In genomic region chr10:70121406-70121695, GRCm38 (mm10) we compare ENCODE assay signal across 9 mouse cellular contexts. TPM values are rescaled to one million over a fixed set of nuclear protein-coding genes. Genes with fewer than 3 reads are reported as not detected.
DNase-seq lines count a peak whose midpoint lies in the region; ATAC-seq and TF ChIP-seq lines count a peak whose summit lies in the region.
"Had no signal": no experiment of that assay in that cellular context is flagged by ENCODE, and none has a peak within 500 bp of the region (broad histone marks: within the 10 kb centered on the region; RNA-seq: fewer than 3 reads in every experiment).

No protein-coding gene starts in this region.

- H3K36me3 ChIP-seq in midbrain, embryonic 10.5 days = no peaks in the 10 kb centered on the region; the same call in 1 of the 2 replicates
- no peaks in the 10 kb centered on the region for H3K36me3 ChIP-seq in midbrain, postnatal 0 days (ENCODE audit: insufficient read depth, low read length)
- H3K36me3 ChIP-seq in small intestine, adult 2 months (ENCODE audit: control insufficient read depth, insufficient read depth, low read length) = no peaks in the 10 kb centered on the region
- H3K36me3 ChIP-seq: embryonic facial prominence, embryonic 15.5 days had no signal

- ATAC-seq in midbrain, postnatal 0 days (ENCODE audit: low FRiP score) = no peak

- peaks cover 27% of the 10 kb centered on the region for H3K4me1 ChIP-seq in cerebellum, adult 2 months (ENCODE audit: control insufficient read depth, insufficient read depth, low read length)
- peaks cover 57% of the 10 kb centered on the region for H3K4me1 ChIP-seq in midbrain, embryonic 10.5 days
- H3K4me1 ChIP-seq in midbrain, postnatal 0 days (ENCODE audit: insufficient read depth, low read length) = peaks cover 7% of the 10 kb centered on the region; the same call in 1 of the 2 replicates
- peaks cover 38% of the 10 kb centered on the region for H3K4me1 ChIP-seq in small intestine, adult 2 months (ENCODE audit: control insufficient read depth, insufficient read depth, insufficient read length, low read length)

- H3K4me3 ChIP-seq in cerebellum, adult 2 months (replicated peaks; ENCODE audit: insufficient read depth, low read depth, low read length) = peak overlapping the region; percentile 0
- H3K4me3 ChIP-seq in midbrain, embryonic 10.5 days = no peak overlapping the region
- H3K4me3 ChIP-seq in midbrain, postnatal 0 days (ENCODE audit: low read depth, low read length) = no peak overlapping the region
- peak overlapping the region; percentile 20; the same call in 1 of the 2 replicates for H3K4me3 ChIP-seq in small intestine, adult 2 months (ENCODE audit: low read depth, low read length)
- H3K4me3 ChIP-seq: embryonic facial prominence, embryonic 15.5 days had no signal

- no peaks in the 10 kb centered on the region for H3K9me3 ChIP-seq in midbrain, embryonic 10.5 days (replicated peaks)
- no peaks in the 10 kb centered on the region for H3K9me3 ChIP-seq in midbrain, postnatal 0 days (ENCODE audit: low read length)
- H3K9me3 ChIP-seq: embryonic facial prominence, embryonic 15.5 days had no signal

- no peak overlapping the region for H3K9ac ChIP-seq in midbrain, postnatal 0 days (replicated peaks; ENCODE audit: low read length, poor library complexity, severe bottlenecking)
- H3K9ac ChIP-seq: embryonic facial prominence, embryonic 15.5 days had no signal

- no peaks in the 10 kb centered on the region for H3K27me3 ChIP-seq in cerebellum, adult 2 months (ENCODE audit: control insufficient read depth, insufficient read depth, low read length)
- H3K27me3 ChIP-seq in midbrain, embryonic 10.5 days (ENCODE audit: low read depth, poor library complexity, severe bottlenecking) = no peaks in the 10 kb centered on the region
- H3K27me3 ChIP-seq in midbrain, postnatal 0 days (ENCODE audit: insufficient read depth, low read length) = no peaks in the 10 kb centered on the region
- no peaks in the 10 kb centered on the region for H3K27me3 ChIP-seq in small intestine, adult 2 months (ENCODE audit: control insufficient read depth, insufficient read depth, low read length)
- H3K27me3 ChIP-seq: embryonic facial prominence, embryonic 15.5 days had no signal

- WGBS in cerebellum, adult 2 months = 74% methylated on average over 8 of the region's 8 CpGs
- WGBS in midbrain, embryonic 10.5 days = 94% methylated on average over 8 of the region's 8 CpGs
- WGBS in midbrain, postnatal 0 days = 77% methylated on average over 8 of the region's 8 CpGs
- WGBS in small intestine, adult 2 months = 21% methylated on average over 8 of the region's 8 CpGs

- DNase-seq in cerebellum, adult 2 months = no peak
- DNase-seq in cerebellum, postnatal 14 days = no peak
- no peak for DNase-seq in midbrain, embryonic 10.5 days (ENCODE audit: low spot score)
- DNase-seq in midbrain, postnatal 0 days (ENCODE audit: low spot score) = no peak
- DNase-seq in liver = peak; percentile 44
- DNase-seq in retina, postnatal 1 day = no peak
- DNase-seq in right cerebral cortex, adult 18-20 months = no peak

- peak overlapping the region; percentile 12; the same call in 1 of the 2 replicates for H3K27ac ChIP-seq in cerebellum, adult 2 months (ENCODE audit: insufficient read depth, low read length)
- H3K27ac ChIP-seq in midbrain, embryonic 10.5 days (replicated peaks) = peak overlapping the region; percentile 85
- no peak overlapping the region for H3K27ac ChIP-seq in midbrain, postnatal 0 days (ENCODE audit: low read depth, low read length)
- peak overlapping the region; percentile 74 for H3K27ac ChIP-seq in small intestine, adult 2 months (ENCODE audit: insufficient read depth, low read depth, low read length)

- no peak overlapping the region for H3K4me2 ChIP-seq in midbrain, postnatal 0 days (ENCODE audit: low read depth, low read length, poor library complexity, severe bottlenecking)
- H3K4me2 ChIP-seq: embryonic facial prominence, embryonic 15.5 days had no signal

- TF ChIP-seq CTCF in cerebellum, adult 2 months (IDR thresholded peaks at IDR 0.05; ENCODE audit: borderline replicate concordance, insufficient read depth, low read depth, low read length) = no peak
- TF ChIP-seq CTCF in midbrain, postnatal 0 days (IDR thresholded peaks at IDR 0.05) = no peak
- TF ChIP-seq CTCF in small intestine, adult 2 months (IDR thresholded peaks at IDR 0.05; ENCODE audit: extremely low read depth, insufficient read length, insufficient replicate concordance, low read depth, low read length) = no peak

- no peak for TF ChIP-seq POLR2A in cerebellum, adult 2 months (IDR thresholded peaks at IDR 0.05; ENCODE audit: borderline replicate concordance, insufficient read depth, low read length)
- no peak for TF ChIP-seq POLR2A in small intestine, adult 2 months (IDR thresholded peaks at IDR 0.05; ENCODE audit: low read depth, low read length)

RNA-seq across cellular contexts. Expression of gene Ccdc6, which starts 24.4 kb away (rescaled TPM):
- 28.0 and 31.7 TPM in 2 replicates for polyA plus RNA-seq in cerebellum, adult 2 months (2012; rRNA removed)
- 19.8 and 21.3 TPM in 2 replicates for polyA plus RNA-seq in midbrain, embryonic 10.5 days (2016; fragmentation: Nextera tagmentation; extraction: Ambion mirVana)
- total RNA-seq in midbrain, postnatal 0 days (2014; rRNA removed) = 43.7 and 45.5 TPM in 2 replicates
- 26.6 and 28.0 TPM in 2 replicates for polyA plus RNA-seq in midbrain, postnatal 0 days (2015; fragmentation: Nextera tagmentation; extraction: Ambion mirVana)
- polyA plus RNA-seq in small intestine, adult 2 months (2012; rRNA removed) = 16.6 and 34.6 TPM in 2 replicates

Comparison
In these comparisons a context has a peak if more than half of its experiments do, and no peak if none do; other contexts are left out.
1. H3K4me3 ChIP-seq: peak in cerebellum, adult 2 months (single experiment) and small intestine, adult 2 months (single experiment); none in midbrain, embryonic 10.5 days (single experiment) and midbrain, postnatal 0 days (single experiment).